Mouse (Mus musculus) neural tube, embryonic 11.5 days (tissue): Measurements from ENCODE around the gene Olfr462. TPM values are rescaled to one million over a fixed set of nuclear protein-coding genes. Genes with fewer than 3 reads are reported as not detected.
"Not testable (repeated sequence)": the region's sequence is repeated elsewhere in the genome, so short reads cannot be mapped to it uniquely, and the experiment has no call there.

Source experiments
- ATAC-seq: fragments of 200-750 bp; cut with Nextera tagmentation; 2 replicates; pipeline ENCODE4 v1.8.0; 2017; ENCODE audit warnings: moderate number of reproducible peaks, mild to moderate bottlenecking, moderate TSS enrichment, moderate library complexity; ENCODE audit not compliant: insufficient read depth, low FRiP score, low TSS enrichment
- DNase-seq: peaks from one replicate; pipeline ENCODE4 v3.0.0-alpha.2; 2015; ENCODE audit warnings: low spot score
- H3K27ac ChIP-seq: fragments of 300-500 bp; sonication (generic); 2 replicates; pipeline ENCODE4 v1.5.1; 2014; ENCODE audit warnings: low read depth, mild to moderate bottlenecking, low read length
- H3K27me3 ChIP-seq: fragments of 300-500 bp; sonication (generic); 2 replicates; pipeline ENCODE4 v1.6.1; 2014; ENCODE audit warnings: mild to moderate bottlenecking, low read length, mixed read lengths; ENCODE audit not compliant: control insufficient read depth, insufficient read depth
- H3K36me3 ChIP-seq: fragments of 300-500 bp; sonication (generic); 2 replicates; pipeline ENCODE4 v1.6.1; 2014; ENCODE audit warnings: mild to moderate bottlenecking, low read length, moderate library complexity, mixed read lengths; ENCODE audit not compliant: control insufficient read depth, insufficient read depth
- H3K4me1 ChIP-seq: fragments of 300-500 bp; sonication (generic); 2 replicates; pipeline ENCODE4 v1.6.1; 2014; ENCODE audit warnings: low read length, mixed read lengths; ENCODE audit not compliant: control insufficient read depth, insufficient read depth
- H3K4me2 ChIP-seq: fragments of 300-500 bp; sonication (generic); 2 replicates; pipeline ENCODE4 v1.6.1; 2014; ENCODE audit warnings: low read depth, mild to moderate bottlenecking, moderate library complexity
- H3K4me3 ChIP-seq: fragments of 300-500 bp; sonication (generic); 2 replicates; pipeline ENCODE4 v1.5.1; 2014; ENCODE audit warnings: low read depth, low read length
- H3K9ac ChIP-seq: fragments of 300-500 bp; sonication (generic); 2 replicates; pipeline ENCODE4 v1.6.1; 2014; ENCODE audit warnings: mild to moderate bottlenecking, low read length
- H3K9me3 ChIP-seq: fragments of 300-500 bp; sonication (generic); 2 replicates; pipeline ENCODE4 v1.6.1; 2016; ENCODE audit warnings: low read length; ENCODE audit not compliant: control insufficient read depth
- WGBS: fragments of 180-500 bp; shearing (Covaris S2); extraction: QIAGEN DNeasy Blood & Tissue Kit; methylation state at CpG from one replicate; pipeline ENCODE4 v1.1.7; 2014; 5-methylcytosine and 5-hydroxymethylcytosine counted together
- polyA plus RNA-seq: library from polyadenylated mRNA; unstranded; fragments of >200 nt; fragmentation: Nextera tagmentation; extraction: Ambion mirVana; gene quantifications from 2 replicates; pipeline ENCODE4 v1.2.1, GENCODE M21; 2014

Gene Olfr462
- polyA plus RNA-seq, 1 experiment from 2014 or later, result not detected

GRCm38 (mm10) chr11:87884856-87885255 lies 7.2 kb downstream of the Olfr462 start:
- WGBS, result 85% methylated on average over 5 of the region's 5 CpGs

GRCm38 (mm10) chr11:87883493-87883892 lies 8.6 kb downstream of the Olfr462 start:
- Histone ChIP-seq H3K9ac (no peak overlapping the region), H3K9me3 (no peaks in the 10 kb centered on the region), H3K27me3 (no peaks in the 10 kb centered on the region), H3K4me2 (no peak overlapping the region), H3K36me3 (no peaks in the 10 kb centered on the region), H3K4me3 (no peak overlapping the region), H3K4me1 (no peaks in the 10 kb centered on the region), H3K27ac (no peak overlapping the region)
- WGBS, result 45% methylated on average over 5 of the region's 5 CpGs
- DNase-seq (no peak), ATAC-seq (no peak)

More at GRCm38 (mm10) chr11:87884856-87885255, 7.2 kb downstream of the Olfr462 start:
- no peak for ATAC-seq
- Histone ChIP-seq H3K4me2 (no peak overlapping the region), H3K27ac (no peak overlapping the region), H3K27me3 (no peaks in the 10 kb centered on the region), H3K4me1 (no peaks in the 10 kb centered on the region), H3K9me3 (no peaks in the 10 kb centered on the region), H3K36me3 (no peaks in the 10 kb centered on the region), H3K4me3 (no peak overlapping the region), H3K9ac (no peak overlapping the region)
- no peak for DNase-seq

GRCm38 (mm10) chr11:87881714-87882113 lies 10.4 kb downstream of the Olfr462 start:
- no peaks in the 10 kb centered on the region for H3K36me3 ChIP-seq
- no peak overlapping the region for H3K9ac ChIP-seq
- H3K27me3 ChIP-seq, result no peaks in the 10 kb centered on the region
- no peak overlapping the region for H3K4me2 ChIP-seq
- ATAC-seq (no peak), DNase-seq (no peak)
- H3K4me1 ChIP-seq, result no peaks in the 10 kb centered on the region
- H3K27ac ChIP-seq, result no peak overlapping the region
- no peak overlapping the region for H3K4me3 ChIP-seq
- no peaks in the 10 kb centered on the region for H3K9me3 ChIP-seq
- 81% methylated on average over 4 of the region's 4 CpGs for WGBS

- no peak for ATAC-seq
- H3K27me3 ChIP-seq, result no peaks in the 10 kb centered on the region
- no peak overlapping the region for H3K27ac ChIP-seq
- DNase-seq, result no peak
- no peak overlapping the region for H3K4me3 ChIP-seq
- H3K9me3 ChIP-seq, result no peaks in the 10 kb centered on the region
- H3K9ac ChIP-seq, result no peak overlapping the region
- H3K4me1 ChIP-seq, result no peaks in the 10 kb centered on the region
- H3K4me2 ChIP-seq, result no peak overlapping the region
- no peaks in the 10 kb centered on the region for H3K36me3 ChIP-seq
- 48% methylated on average over 9 of the region's 9 CpGs for WGBS
Observed at GRCm38 (mm10) chr11:87879826-87880225, 12.2 kb downstream of the Olfr462 start.

GRCm38 (mm10) chr11:87875436-87875835 lies 16.6 kb downstream of the Olfr462 start, which contains the start of gene Epx:
TSS of gene Epx (minus strand) at chr11:87875536.
- Histone ChIP-seq H3K4me2 (no peak within 1 kb of the TSS), H3K27ac (no peak within 1 kb of the TSS), H3K36me3 (no peaks in the 10 kb centered on the region), H3K4me3 (no peak within 1 kb of the TSS), H3K9ac (no peak within 1 kb of the TSS), H3K9me3 (no peaks in the 10 kb centered on the region), H3K4me1 (no peaks in the 10 kb centered on the region), H3K27me3 (no peaks in the 10 kb centered on the region)
- WGBS, result 87% methylated on average over 6 of the region's 6 CpGs
- no peak for ATAC-seq
- no peak for DNase-seq

- no peak for ATAC-seq
- no peak for DNase-seq
- Histone ChIP-seq H3K4me3 (no peak overlapping the region), H3K9ac (no peak overlapping the region), H3K9me3 (no peaks in the 10 kb centered on the region), H3K4me2 (no peak overlapping the region), H3K27ac (no peak overlapping the region), H3K36me3 (no peaks in the 10 kb centered on the region), H3K27me3 (no peaks in the 10 kb centered on the region), H3K4me1 (no peaks in the 10 kb centered on the region)
- 53% methylated on average over 8 of the region's 8 CpGs for WGBS
Observed at GRCm38 (mm10) chr11:87871766-87872165, 20.3 kb downstream of the Olfr462 start.

GRCm38 (mm10) chr11:87870096-87870495 lies 22.0 kb downstream of the Olfr462 start:
- Histone ChIP-seq H3K4me1 (no peaks in the 10 kb centered on the region), H3K4me3 (no peak overlapping the region), H3K9ac (no peak overlapping the region), H3K9me3 (no peaks in the 10 kb centered on the region), H3K27me3 (no peaks in the 10 kb centered on the region), H3K36me3 (no peaks in the 10 kb centered on the region), H3K4me2 (no peak overlapping the region), H3K27ac (no peak overlapping the region)
- ATAC-seq (no peak), DNase-seq (no peak)
- 81% methylated on average over 2 of the region's 2 CpGs for WGBS

- ATAC-seq, H3K4me1 ChIP-seq, DNase-seq, H3K4me2 ChIP-seq, H3K4me3 ChIP-seq, H3K27me3 ChIP-seq, H3K27ac ChIP-seq, H3K36me3 ChIP-seq, H3K9ac ChIP-seq, H3K9me3 ChIP-seq: not testable (repeated sequence)
- 100% methylated on average over 1 of the region's 2 CpGs for WGBS
Observed at GRCm38 (mm10) chr11:87866891-87867290, 25.2 kb downstream of the Olfr462 start.

GRCm38 (mm10) chr11:87862805-87863204 lies 29.3 kb downstream of the Olfr462 start:
- 94% methylated on average over 13 of the region's 13 CpGs for WGBS
- no peaks in the 10 kb centered on the region for H3K27me3 ChIP-seq
- no peaks in the 10 kb centered on the region for H3K9me3 ChIP-seq
- H3K4me1 ChIP-seq, result no peaks in the 10 kb centered on the region
- no peak overlapping the region for H3K4me3 ChIP-seq
- no peak overlapping the region for H3K9ac ChIP-seq
- ATAC-seq, result no peak
- no peaks in the 10 kb centered on the region for H3K36me3 ChIP-seq
- no peak overlapping the region for H3K27ac ChIP-seq
- no peak overlapping the region for H3K4me2 ChIP-seq
- no peak for DNase-seq
